Mouse (Mus musculus) megakaryocyte, embryonic 14.5 days (primary cell): ENCODE measurements around the gene Sptssb. TPM values are rescaled to one million over a fixed set of nuclear protein-coding genes. Genes with fewer than 3 reads are reported as not detected.

Experiments
- H3K27me3 ChIP-seq: replicated peaks from 2 replicates; pipeline ENCODE3; 2012; ENCODE audit warnings: inconsistent platforms
- H3K36me3 ChIP-seq: replicated peaks from 2 replicates; pipeline ENCODE3; 2012; ENCODE audit warnings: low read length, inconsistent platforms, mixed read lengths
- H3K4me1 ChIP-seq: 2 replicates; pipeline ENCODE4 v1.6.1; 2012; ENCODE audit warnings: inconsistent platforms
- H3K4me3 ChIP-seq: replicated peaks from 2 replicates; pipeline ENCODE3; 2012; ENCODE audit warnings: moderate library complexity, mild to moderate bottlenecking, inconsistent platforms
- H3K9me3 ChIP-seq: 2 replicates; pipeline ENCODE4 v1.6.1; 2012; ENCODE audit warnings: inconsistent platforms
- FLI1 ChIP-seq: IDR thresholded peaks from 2 replicates; pipeline ENCODE4 v1.6.1; 2012; ENCODE audit warnings: low read length, inconsistent platforms, mixed read lengths
- GATA1 ChIP-seq: IDR thresholded peaks from 3 replicates; pipeline ENCODE4 v1.6.1; 2012; ENCODE audit warnings: mixed read lengths, low read length, inconsistent platforms, borderline replicate concordance
- polyA plus RNA-seq: library from polyadenylated mRNA; stranded (reverse); fragments of >175 nt; gene quantifications from 2 replicates; pipeline ENCODE4 v1.2.3, GENCODE M21; 2012; ENCODE audit warnings: low replicate concordance; ENCODE audit not compliant: insufficient read depth

The Sptssb gene
- polyA plus RNA-seq, 1 experiment: not detected

- TF ChIP-seq FLI1 (no peak), GATA1 (no peak)
- peaks cover 18% of the 10 kb centered on the region; the same call in 1 of the 2 replicates for H3K4me1 ChIP-seq
- H3K36me3 ChIP-seq: no peaks in the 10 kb centered on the region
- peak overlapping the region; percentile 62 for H3K4me3 ChIP-seq
- H3K9me3 ChIP-seq: no peaks in the 10 kb centered on the region
- H3K27me3 ChIP-seq: peaks cover 28% of the 10 kb centered on the region
Measured at GRCm38 (mm10) chr3:69860589-69861521, 1.1 kb upstream of the Sptssb start.

GRCm38 (mm10) chr3:69839485-69839884 is 20.3 kb downstream of the Sptssb start:
- Histone ChIP-seq H3K36me3 (no peaks in the 10 kb centered on the region), H3K9me3 (no peaks in the 10 kb centered on the region), H3K4me3 (no peak overlapping the region), H3K4me1 (no peaks in the 10 kb centered on the region), H3K27me3 (no peaks in the 10 kb centered on the region)
- no peak for TF ChIP-seq GATA1
- no peak for TF ChIP-seq FLI1

GRCm38 (mm10) chr3:69829532-69829931 is 30.2 kb downstream of the Sptssb start:
- Histone ChIP-seq H3K9me3 (no peaks in the 10 kb centered on the region; the same call in 1 of the 2 replicates), H3K4me3 (no peak overlapping the region), H3K27me3 (no peaks in the 10 kb centered on the region), H3K4me1 (no peaks in the 10 kb centered on the region), H3K36me3 (no peaks in the 10 kb centered on the region)
- TF ChIP-seq FLI1: no peak
- no peak for TF ChIP-seq GATA1

GRCm38 (mm10) chr3:69824536-69824935 is 35.2 kb downstream of the Sptssb start:
- Histone ChIP-seq H3K4me1 (no peaks in the 10 kb centered on the region), H3K9me3 (no peaks in the 10 kb centered on the region; the same call in 1 of the 2 replicates), H3K4me3 (no peak overlapping the region), H3K36me3 (no peaks in the 10 kb centered on the region), H3K27me3 (no peaks in the 10 kb centered on the region)
- TF ChIP-seq FLI1 (no peak), GATA1 (no peak)

- Histone ChIP-seq H3K36me3 (no peaks in the 10 kb centered on the region), H3K9me3 (no peaks in the 10 kb centered on the region), H3K27me3 (no peaks in the 10 kb centered on the region), H3K4me1 (no peaks in the 10 kb centered on the region), H3K4me3 (no peak overlapping the region)
- no peak for TF ChIP-seq FLI1
- no peak for TF ChIP-seq GATA1
Measured at GRCm38 (mm10) chr3:69820614-69821013, 39.1 kb downstream of the Sptssb start.

GRCm38 (mm10) chr3:69819851-69820200 is 39.9 kb downstream of the Sptssb start:
- H3K4me3 ChIP-seq: no peak overlapping the region

GRCm38 (mm10) chr3:69819146-69819850 is 40.4 kb downstream of the Sptssb start:
- Histone ChIP-seq H3K36me3 (no peaks in the 10 kb centered on the region), H3K4me1 (no peaks in the 10 kb centered on the region), H3K27me3 (no peaks in the 10 kb centered on the region), H3K9me3 (no peaks in the 10 kb centered on the region), H3K4me3 (peak overlapping the region; percentile 42)
- no peak for TF ChIP-seq FLI1
- TF ChIP-seq GATA1: no peak

More at GRCm38 (mm10) chr3:69819851-69820200, 39.9 kb downstream of the Sptssb start:
- Histone ChIP-seq H3K27me3 (no peaks in the 10 kb centered on the region), H3K4me1 (no peaks in the 10 kb centered on the region), H3K36me3 (no peaks in the 10 kb centered on the region), H3K9me3 (no peaks in the 10 kb centered on the region)
- TF ChIP-seq FLI1 (no peak), GATA1 (no peak)

- Histone ChIP-seq H3K4me1 (no peaks in the 10 kb centered on the region), H3K4me3 (no peak overlapping the region), H3K27me3 (no peaks in the 10 kb centered on the region), H3K36me3 (no peaks in the 10 kb centered on the region), H3K9me3 (no peaks in the 10 kb centered on the region)
- TF ChIP-seq FLI1 (no peak), GATA1 (no peak)
Measured at GRCm38 (mm10) chr3:69818466-69818865, 41.3 kb downstream of the Sptssb start.

GRCm38 (mm10) chr3:69816547-69816946 is 43.2 kb downstream of the Sptssb start:
- H3K9me3 ChIP-seq: no peaks in the 10 kb centered on the region
- no peak for TF ChIP-seq FLI1
- TF ChIP-seq GATA1: no peak
- H3K4me1 ChIP-seq: no peaks in the 10 kb centered on the region
- no peaks in the 10 kb centered on the region for H3K36me3 ChIP-seq
- H3K27me3 ChIP-seq: no peaks in the 10 kb centered on the region
- no peak overlapping the region for H3K4me3 ChIP-seq
